Mouse (Mus musculus): ENCODE results near the gene Rxfp4. TPM values are rescaled to one million over a fixed set of nuclear protein-coding genes. Genes with fewer than 3 reads are reported as not detected.

Gene Rxfp4
- polyA plus RNA-seq (2012): not detected in 2 replicates

GRCm38 (mm10) chr3:88652846-88653515 lies at the start of gene Rxfp4:
Gene Rxfp4 (minus strand): TSS chr3:88653142.
- no peak for TF ChIP-seq GATA1 (IDR thresholded peaks at IDR 0.05; ENCODE audit: low read length)

DNA sequence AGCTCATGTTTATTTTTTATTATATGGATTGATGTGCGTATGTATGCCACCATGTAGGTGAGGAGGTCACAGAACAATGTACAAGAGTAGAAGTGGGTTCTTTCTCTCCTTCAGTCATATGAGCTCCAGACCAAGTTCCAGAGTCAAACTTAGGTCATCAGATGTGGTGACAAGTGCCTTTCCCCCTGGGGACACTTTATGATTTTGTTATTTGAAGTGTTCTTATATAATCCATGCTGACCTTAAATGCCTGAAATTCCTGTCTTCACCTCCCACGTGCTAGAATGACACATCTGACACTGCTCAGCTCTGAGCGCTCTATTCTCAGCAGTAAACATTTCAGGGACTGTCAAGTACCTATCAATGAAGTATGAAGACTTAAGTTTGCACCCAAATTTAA lies 48.3 kb upstream of the Rxfp4 start:
- TF ChIP-seq GATA1 (IDR thresholded peaks at IDR 0.05; ENCODE audit: low read length): no peak

DNA sequence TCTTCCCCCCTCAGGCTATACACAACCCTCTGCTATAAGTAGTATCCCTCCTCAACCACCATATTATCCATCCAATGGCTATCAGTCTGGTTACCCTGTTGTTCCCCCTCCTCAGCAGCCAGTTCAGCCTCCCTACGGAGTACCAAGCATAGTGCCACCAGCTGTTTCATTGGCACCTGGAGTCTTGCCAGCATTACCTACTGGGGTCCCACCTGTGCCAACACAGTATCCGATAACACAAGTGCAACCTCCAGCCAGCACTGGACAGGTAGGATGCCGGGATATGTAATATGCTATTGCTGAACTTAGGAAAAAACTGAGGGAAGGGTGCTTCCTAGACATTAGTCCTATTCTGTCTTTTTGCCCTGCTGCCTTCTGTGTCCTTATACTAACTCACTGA lies 47.3 kb upstream of the Rxfp4 start:
- TF ChIP-seq GATA1 (IDR thresholded peaks at IDR 0.05; ENCODE audit: low read length): no peak

GRCm38 (mm10) chr3:88698834-88699233 lies 45.9 kb upstream of the Rxfp4 start:
- TF ChIP-seq GATA1 (IDR thresholded peaks at IDR 0.05; ENCODE audit: low read length): no peak

GRCm38 (mm10) chr3:88698051-88698450 lies 45.1 kb upstream of the Rxfp4 start:
- no peak for TF ChIP-seq GATA1 (IDR thresholded peaks at IDR 0.05; ENCODE audit: low read length)

- no peak for TF ChIP-seq GATA1 (IDR thresholded peaks at IDR 0.05; ENCODE audit: low read length)
Observed at GRCm38 (mm10) chr3:88695545-88695944, 42.6 kb upstream of the Rxfp4 start.

GRCm38 (mm10) chr3:88689079-88689478 lies 36.1 kb upstream of the Rxfp4 start:
- no peak for TF ChIP-seq GATA1 (IDR thresholded peaks at IDR 0.05; ENCODE audit: low read length)

DNA sequence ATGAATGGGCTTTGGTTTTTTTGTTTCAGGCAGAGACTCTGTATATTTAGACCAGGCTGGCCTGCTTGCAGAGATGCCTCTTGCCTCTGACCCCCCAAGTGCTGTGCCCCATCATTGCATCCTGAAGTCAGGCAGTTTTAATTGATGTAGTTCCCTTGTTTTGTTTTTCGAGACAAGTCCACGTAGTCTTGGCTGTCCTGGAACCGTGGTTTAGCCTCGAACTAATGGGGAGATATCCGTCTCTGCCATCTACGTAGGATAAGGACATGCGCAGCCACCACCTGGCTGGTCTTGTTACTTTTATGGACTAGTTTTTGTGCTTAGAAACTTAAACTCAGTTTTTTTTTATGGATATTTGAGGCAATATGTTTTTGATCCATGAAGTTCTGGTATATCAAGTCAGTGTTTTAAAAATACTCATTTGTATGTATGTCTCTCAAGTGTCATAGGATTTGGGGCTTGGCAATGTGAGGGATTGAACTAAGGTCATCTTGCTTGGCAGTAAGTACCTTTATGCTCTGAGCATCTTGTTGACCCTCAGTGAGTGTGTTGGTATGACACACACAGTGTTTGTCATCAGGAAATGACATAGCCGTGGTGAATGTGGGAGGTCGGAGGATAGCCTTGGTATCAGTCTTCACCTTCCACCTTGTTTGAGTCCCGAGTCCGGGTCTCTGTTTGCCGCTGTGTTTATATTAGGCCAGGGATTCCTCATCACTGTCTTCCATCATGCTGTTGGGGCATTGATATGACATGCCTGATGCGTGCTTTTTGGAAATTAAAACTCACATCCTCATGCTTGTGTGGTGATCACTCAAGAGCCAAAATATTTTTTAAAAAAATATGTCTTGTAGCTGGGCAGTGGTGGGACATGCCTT lies 34.0 kb upstream of the Rxfp4 start:
- TF ChIP-seq GATA1 (IDR thresholded peaks at IDR 0.05; ENCODE audit: low read length): no peak

DNA sequence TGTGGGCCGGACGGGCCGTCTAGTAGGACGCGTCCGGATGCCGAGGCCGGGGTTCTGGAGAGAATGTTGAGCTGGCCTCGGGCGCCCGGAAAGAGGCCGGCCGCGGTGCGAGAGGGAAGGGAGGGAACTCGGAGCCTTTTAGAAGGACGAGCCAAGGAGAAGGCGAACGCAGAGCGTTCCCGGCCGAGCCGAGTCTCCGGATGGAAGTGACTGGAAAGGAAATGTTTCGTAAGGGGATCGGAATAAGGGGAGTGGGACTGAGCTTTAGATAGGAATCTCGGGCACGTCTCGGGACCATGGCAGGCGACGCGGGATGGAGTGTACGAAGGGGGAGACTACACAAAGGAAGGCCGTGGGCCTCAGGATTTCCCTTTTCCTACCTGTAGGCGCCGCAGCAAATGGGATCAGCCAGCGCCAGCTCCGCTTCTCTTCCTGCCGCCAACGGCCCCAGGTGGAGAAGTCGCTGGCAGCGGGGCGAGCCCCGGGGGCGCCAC lies 33.1 kb upstream of the Rxfp4 start:
- no peak for TF ChIP-seq GATA1 (IDR thresholded peaks at IDR 0.05; ENCODE audit: low read length)

DNA sequence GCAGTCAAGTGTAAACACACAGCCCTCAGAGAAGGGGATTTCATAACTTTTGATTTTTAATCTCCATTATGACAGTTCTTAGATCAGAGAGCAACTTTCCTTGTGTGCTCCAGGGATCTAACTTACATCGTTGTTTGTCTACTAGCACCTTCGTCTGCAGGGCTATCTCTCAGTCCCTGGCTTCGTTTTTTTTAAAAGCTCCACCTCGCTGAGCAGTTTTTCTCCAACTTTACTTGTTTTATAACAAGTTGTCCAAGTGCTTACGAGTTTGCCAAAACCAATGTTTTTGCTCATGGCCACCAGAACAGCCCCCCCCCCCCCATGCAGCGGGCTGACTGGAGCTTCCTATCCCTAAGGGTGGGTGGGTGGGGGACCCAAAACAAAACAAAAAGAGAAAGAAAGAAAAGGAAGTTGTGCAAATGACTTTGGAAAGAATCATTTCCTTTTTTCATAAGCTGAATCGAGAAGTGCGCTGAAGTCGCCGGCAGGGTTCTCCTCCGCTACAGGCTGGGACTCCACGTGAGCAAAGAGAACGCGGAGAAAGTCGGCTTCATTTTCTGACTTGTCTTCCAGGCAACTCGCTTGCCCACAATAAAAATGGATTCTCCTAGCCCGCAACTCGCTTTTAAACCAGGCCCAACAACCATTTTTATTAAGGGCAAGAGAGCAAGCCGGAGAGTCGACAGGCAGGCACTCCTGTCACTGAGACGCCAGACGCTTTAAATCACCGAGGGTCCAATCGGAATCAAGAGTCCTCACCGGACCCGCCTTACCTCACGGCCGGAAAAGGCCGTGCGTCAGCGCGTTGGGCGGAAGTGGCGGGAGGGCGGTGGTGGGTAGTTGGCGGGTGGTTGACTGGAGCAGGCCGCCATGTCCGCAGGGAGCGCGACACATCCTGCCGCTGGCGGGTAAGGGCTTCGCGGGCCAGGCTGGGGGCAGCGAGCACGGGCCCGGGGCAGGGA lies 32.3 kb upstream of the Rxfp4 start, which contains the start of gene Khdc4:
Gene Khdc4, plus strand, starts transcription at position 824 of the 962 bp plus-strand sequence.
- no peak for TF ChIP-seq GATA1 (IDR thresholded peaks at IDR 0.05; ENCODE audit: low read length)

- TF ChIP-seq GATA1 (IDR thresholded peaks at IDR 0.05; ENCODE audit: low read length): no peak
Observed at GRCm38 (mm10) chr3:88684236-88684979, 31.5 kb upstream of the Rxfp4 start.

DNA sequence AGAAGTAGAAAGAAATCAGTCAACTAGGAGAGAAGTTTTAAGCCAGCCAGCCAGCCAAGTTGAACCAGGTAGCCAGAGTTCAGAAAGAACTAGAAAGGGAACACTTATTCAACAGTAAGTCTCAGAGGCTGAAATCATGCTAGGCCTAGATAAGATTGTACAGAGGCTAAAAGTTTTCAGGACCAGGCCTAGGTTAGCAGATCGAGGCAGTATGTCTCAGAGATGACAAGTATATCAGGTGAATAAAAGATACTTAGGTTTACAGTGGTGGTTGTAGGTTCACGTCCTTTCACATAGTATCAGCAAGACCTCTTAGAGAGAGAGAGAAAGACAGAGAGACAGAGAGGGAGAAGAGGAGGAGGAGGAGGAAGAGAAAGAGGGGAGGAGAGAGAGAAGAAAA lies 30.9 kb upstream of the Rxfp4 start:
- TF ChIP-seq GATA1 (IDR thresholded peaks at IDR 0.05; ENCODE audit: low read length): no peak

GRCm38 (mm10) chr3:88677399-88677798 lies 24.5 kb upstream of the Rxfp4 start:
- no peak for TF ChIP-seq GATA1 (IDR thresholded peaks at IDR 0.05; ENCODE audit: low read length)

- no peak for TF ChIP-seq GATA1 (IDR thresholded peaks at IDR 0.05; ENCODE audit: low read length)
Observed at GRCm38 (mm10) chr3:88664095-88664494, 11.2 kb upstream of the Rxfp4 start.

DNA sequence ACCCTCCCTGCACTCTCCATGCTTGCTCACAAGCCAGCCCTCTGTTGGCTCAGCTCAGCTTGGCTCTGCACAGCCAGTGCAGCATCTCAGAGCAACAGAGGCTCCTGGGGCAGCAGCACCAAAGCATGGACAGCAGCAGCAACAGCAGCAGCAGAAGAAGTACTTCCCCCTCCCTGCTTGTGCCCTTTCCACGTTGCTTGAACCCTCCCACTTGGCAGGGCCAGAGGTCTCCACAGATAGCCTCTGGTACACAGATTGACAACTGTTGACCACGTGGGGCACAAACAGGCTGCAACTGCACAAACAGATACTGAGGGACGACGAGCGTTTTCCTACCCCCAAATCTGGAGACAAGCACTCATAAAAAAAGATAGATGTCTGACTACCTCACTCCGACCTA lies 6.9 kb upstream of the Rxfp4 start:
- no peak for TF ChIP-seq GATA1 (IDR thresholded peaks at IDR 0.05; ENCODE audit: low read length)

Measured in G1E-ER4 (cell line).